Mouse (Mus musculus) MEL (cell line): ENCODE measurements at regions not wholly inside any gene's neighbourhood (a gene's known extent, or its start where the extent isn't known, plus 50 kb on each side); places are given as distances from the start of the nearest gene placed in this dataset.

Source experiments
- DNase-seq: peaks from one replicate; pipeline ENCODE4 v3.0.0; 2011; ENCODE audit warnings: low read depth, low spot score
- H3K27ac ChIP-seq: 2 replicates; pipeline ENCODE4 v1.5.1; 2012; ENCODE audit warnings: low read depth, mild to moderate bottlenecking, control low read depth, low read length, moderate library complexity; ENCODE audit not compliant: control insufficient read depth
- H3K27me3 ChIP-seq, 2 experiments: fragments of 150-350 bp in 1 of 2; sonication (generic) in 1 of 2; 2 replicates each; pipeline ENCODE4 v1.6.1; 2012; ENCODE audit warnings: low read length in 2 of 2, mild to moderate bottlenecking in 2 of 2, improper control_type of control experiment in 1 of 2, moderate library complexity in 1 of 2; ENCODE audit not compliant: insufficient read depth in 2 of 2, control insufficient read depth in 1 of 2
- H3K36me3 ChIP-seq, 2 experiments: 2 replicates each; pipeline ENCODE4 v1.6.1; 2012 to 2014; ENCODE audit warnings: low read length in 2 of 2, improper control_type of control experiment in 1 of 2, inconsistent platforms in 1 of 2, mild to moderate bottlenecking in 1 of 2; ENCODE audit not compliant: insufficient read depth in 2 of 2, control insufficient read depth in 1 of 2
- H3K4me1 ChIP-seq, 2 experiments: fragments of 150-350 bp in 1 of 2; sonication (generic) in 1 of 2; 2 replicates each; pipeline ENCODE4 v1.6.1; 2012; ENCODE audit warnings: low read length in 2 of 2, improper control_type of control experiment in 1 of 2, mild to moderate bottlenecking in 1 of 2; ENCODE audit not compliant: insufficient read depth in 2 of 2, control insufficient read depth in 1 of 2
- H3K4me3 ChIP-seq, 2 experiments: fragments of 150-350 bp in 1 of 2; sonication (generic) in 1 of 2; 2 replicates each; pipeline ENCODE4 v1.5.1; 2012; ENCODE audit warnings: low read depth in 2 of 2, low read length in 2 of 2, mild to moderate bottlenecking in 2 of 2, moderate library complexity in 2 of 2, control low read depth in 1 of 2, improper control_type of control experiment in 1 of 2; ENCODE audit not compliant: control insufficient read depth in 1 of 2, insufficient read depth in 1 of 2
- H3K79me2 ChIP-seq: 2 replicates; pipeline ENCODE4 v1.6.1; 2012; ENCODE audit warnings: mild to moderate bottlenecking, low read length, moderate library complexity; ENCODE audit not compliant: control insufficient read depth, poor library complexity, insufficient read depth
- H3K9ac ChIP-seq: 2 replicates; pipeline ENCODE4 v1.6.1; 2012; ENCODE audit warnings: low read depth, mild to moderate bottlenecking, control low read depth, low read length, moderate library complexity; ENCODE audit not compliant: control insufficient read depth, poor library complexity, severe bottlenecking
- H3K9me3 ChIP-seq: fragments of 150-350 bp; sonication (generic); replicated peaks from 2 replicates; pipeline ENCODE4 v1.6.1; 2012; ENCODE audit warnings: mild to moderate bottlenecking, low read length, improper control_type of control experiment, moderate library complexity; ENCODE audit not compliant: insufficient read depth
- BHLHE40 ChIP-seq: IDR thresholded peaks from 2 replicates; pipeline ENCODE4 v1.6.1; 2012; ENCODE audit warnings: low read depth, mild to moderate bottlenecking, inconsistent platforms, low read length, improper control_type of control experiment, borderline replicate concordance
- EP300 ChIP-seq, 2 experiments: IDR thresholded peaks; 2 replicates each; pipeline ENCODE4 v1.6.1; 2011; ENCODE audit warnings: improper control_type of control experiment in 2 of 2, low read length in 2 of 2, low read depth in 1 of 2, mild to moderate bottlenecking in 1 of 2
- ETS1 ChIP-seq: IDR thresholded peaks from 2 replicates; pipeline ENCODE4 v1.6.1; 2012; ENCODE audit warnings: low read depth, mild to moderate bottlenecking, inconsistent platforms, low read length, improper control_type of control experiment, moderate library complexity
- GABPA ChIP-seq: IDR thresholded peaks from 2 replicates; pipeline ENCODE4 v1.6.1; 2012; ENCODE audit warnings: low read depth, mild to moderate bottlenecking, inconsistent platforms, low read length, improper control_type of control experiment, moderate library complexity
- GATA1 ChIP-seq: IDR thresholded peaks from 2 replicates; pipeline ENCODE4 v1.6.1; 2011; ENCODE audit warnings: low read depth, low read length, improper control_type of control experiment
- MYB ChIP-seq: IDR thresholded peaks from 2 replicates; pipeline ENCODE4 v1.6.1; 2011; ENCODE audit warnings: mild to moderate bottlenecking, low read depth, low read length, improper control_type of control experiment
- MYC ChIP-seq: IDR thresholded peaks from 2 replicates; pipeline ENCODE4 v1.6.1; 2011; ENCODE audit warnings: low read depth, mild to moderate bottlenecking, low read length, improper control_type of control experiment, moderate library complexity
- NRF1 ChIP-seq: IDR thresholded peaks from 2 replicates; pipeline ENCODE4 v1.6.1; 2014; ENCODE audit warnings: low read depth, mild to moderate bottlenecking, inconsistent platforms, low read length, improper control_type of control experiment, moderate library complexity; ENCODE audit not compliant: poor library complexity, insufficient read depth, severe bottlenecking
- POLR2AphosphoS2 ChIP-seq: IDR thresholded peaks from 2 replicates; pipeline ENCODE4 v1.6.1; 2011; ENCODE audit warnings: low read length, improper control_type of control experiment
- SMC3 ChIP-seq: IDR thresholded peaks from 2 replicates; pipeline ENCODE4 v1.6.1; 2011; ENCODE audit warnings: low read depth, low read length, improper control_type of control experiment
- TAL1 ChIP-seq: IDR thresholded peaks from 2 replicates; pipeline ENCODE4 v1.6.1; 2012; ENCODE audit warnings: mild to moderate bottlenecking, inconsistent platforms, low read length, moderate library complexity, mixed read lengths
- TBP ChIP-seq: IDR thresholded peaks from 2 replicates; pipeline ENCODE4 v1.8.0; 2011; ENCODE audit warnings: low read depth, low read length, improper control_type of control experiment
- TCF12 ChIP-seq: IDR thresholded peaks from 2 replicates; pipeline ENCODE4 v1.6.1; 2014; ENCODE audit warnings: low read depth, mild to moderate bottlenecking, inconsistent platforms, low read length, improper control_type of control experiment, moderate library complexity
- UBTF ChIP-seq: IDR thresholded peaks from 2 replicates; pipeline ENCODE4 v1.6.1; 2012; ENCODE audit warnings: low read depth, mild to moderate bottlenecking, inconsistent platforms, low read length, improper control_type of control experiment, moderate library complexity, borderline replicate concordance; ENCODE audit not compliant: insufficient read depth
- ZKSCAN1 ChIP-seq: IDR thresholded peaks from 2 replicates; pipeline ENCODE4 v1.6.1; 2012; ENCODE audit warnings: low read depth, mild to moderate bottlenecking, inconsistent platforms, low read length, improper control_type of control experiment, moderate library complexity
- ZMIZ1 ChIP-seq: IDR thresholded peaks from 2 replicates; pipeline ENCODE4 v1.6.1; 2012; ENCODE audit warnings: low read depth, mild to moderate bottlenecking, inconsistent platforms, low read length, improper control_type of control experiment, moderate library complexity

DNA sequence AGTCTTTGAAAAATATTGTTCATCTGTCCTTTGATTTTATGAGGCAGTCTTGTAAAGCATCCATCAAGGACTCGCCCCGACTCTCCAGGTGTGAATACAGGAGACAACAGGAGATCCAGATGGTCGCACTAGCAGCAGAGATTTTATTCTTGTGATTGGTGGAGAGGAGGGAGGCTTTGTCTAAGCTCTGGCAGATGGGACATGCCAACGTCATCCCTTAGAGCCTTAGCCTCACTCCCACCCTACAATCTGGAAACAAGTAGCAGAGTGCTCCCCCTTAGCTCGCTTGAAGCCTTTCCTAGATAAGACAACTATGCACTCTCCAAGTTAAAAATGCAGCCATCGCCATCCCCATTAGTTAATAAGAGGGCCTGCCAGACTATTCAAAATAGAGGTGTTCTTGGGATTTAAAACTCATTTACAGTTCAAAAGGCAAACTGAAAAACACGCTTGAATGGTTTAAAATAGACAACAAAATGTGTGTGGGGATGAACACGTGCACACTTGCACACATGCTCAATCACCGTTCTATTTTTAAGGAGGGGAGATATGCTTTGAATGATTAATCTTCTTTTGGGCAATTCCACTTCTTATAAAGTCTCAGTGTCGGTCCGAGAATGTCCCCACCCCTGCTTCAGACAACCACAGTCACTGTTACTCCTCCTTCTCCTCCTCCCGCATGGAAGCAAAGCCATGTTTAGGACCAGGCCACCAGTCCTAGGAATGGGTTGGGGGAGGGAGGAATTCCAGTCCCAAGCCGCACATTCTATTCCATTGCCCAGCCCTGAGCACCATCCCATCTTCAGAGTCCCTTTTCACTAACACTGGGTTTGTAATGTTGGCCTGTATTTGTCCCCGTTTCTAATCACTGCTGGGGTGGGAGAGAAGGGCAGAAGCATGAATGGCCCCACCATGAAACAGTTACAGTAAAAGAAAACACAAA, 61.5 kb upstream of the Egln3 start:
- no peak overlapping the region for H3K4me3 ChIP-seq
- no peak overlapping the region for H3K9ac ChIP-seq
- no peaks in the 10 kb centered on the region for H3K36me3 ChIP-seq
- H3K27me3 ChIP-seq = no peaks in the 10 kb centered on the region
- H3K4me1 ChIP-seq = peaks cover under 1 to 12% of the 10 kb centered on the region in 2 experiments; a peak in 2 of 4 replicates
- no peaks in the 10 kb centered on the region for H3K9me3 ChIP-seq
- TF ChIP-seq ETS1 = no peak
- no peak for TF ChIP-seq EP300 (IDR thresholded peaks at IDR 0.05; ENCODE audit: low read depth in 1 of 2, low read length in 2 of 2)
- TF ChIP-seq NRF1 = no peak
- TF ChIP-seq ZKSCAN1 = no peak
- TF ChIP-seq ZMIZ1 = no peak
- no peak for TF ChIP-seq SMC3
- no peak for TF ChIP-seq MYB
- no peak for TF ChIP-seq MYC
- no peak for TF ChIP-seq GATA1
- no peak for TF ChIP-seq BHLHE40
- TF ChIP-seq TAL1 = no peak
- TF ChIP-seq TBP = no peak
- TF ChIP-seq POLR2AphosphoS2 = no peak
- TF ChIP-seq GABPA = no peak
- no peak for TF ChIP-seq TCF12
- TF ChIP-seq UBTF = no peak
- DNase-seq = no peak
- no peaks in the 10 kb centered on the region for H3K79me2 ChIP-seq
- H3K27ac ChIP-seq = no peak overlapping the region

DNA sequence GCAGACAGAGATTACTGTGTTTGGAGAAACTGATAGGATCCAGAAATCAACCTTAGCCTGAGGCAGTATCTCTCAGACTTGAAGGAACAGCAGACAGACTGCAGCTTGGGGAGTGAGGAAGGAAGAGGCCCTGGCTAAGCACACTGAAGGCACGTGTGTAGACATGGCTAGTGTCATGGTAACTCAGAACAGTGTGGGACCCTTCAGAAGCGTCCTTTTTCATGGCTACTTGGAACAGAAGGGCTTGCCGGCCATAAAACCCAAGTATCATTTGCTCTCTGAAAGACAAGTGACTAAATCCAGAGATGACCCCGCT, 60.7 kb upstream of the Egln3 start:
- Histone ChIP-seq H3K36me3 (no peaks in the 10 kb centered on the region), H3K27me3 (no peaks in the 10 kb centered on the region), H3K27ac (no peak overlapping the region), H3K4me1 (peaks cover 0 to 12% of the 10 kb centered on the region in 2 experiments; a peak in 2 of 4 replicates), H3K9me3 (no peaks in the 10 kb centered on the region), H3K4me3 (no peak overlapping the region), H3K9ac (no peak overlapping the region), H3K79me2 (no peaks in the 10 kb centered on the region)
- TF ChIP-seq MYC (no peak), BHLHE40 (peak; percentile 13; the same call in 1 of the 2 replicates)
- no peak for DNase-seq
